Mouse (Mus musculus) left cerebral cortex, postnatal 25 days (tissue): Measurements from ENCODE around the gene Cdkl2. TPM values are rescaled to one million over a fixed set of nuclear protein-coding genes. Genes with fewer than 3 reads are reported as not detected.

Experiments used
- DNase-seq, 2 experiments: peaks; one replicate each; pipeline ENCODE4 v3.0.0; 2022; ENCODE audit warnings: low spot score in 2 of 2, mixed read lengths in 1 of 2
- intact Hi-C: fragments of 180-260 bp; cut with DNase I; formaldehyde crosslinking; loops from one replicate; pipeline ENCODE4 v1.15.1; 2025
- total RNA-seq, 2 experiments: library from RNA; stranded (reverse); gene quantifications; 2 replicates each; pipeline ENCODE4 v1.2.3; 2021

Gene Cdkl2
- total RNA-seq, 2 experiments from 2014 or later, result 38.6 to 40.9 TPM

DNA sequence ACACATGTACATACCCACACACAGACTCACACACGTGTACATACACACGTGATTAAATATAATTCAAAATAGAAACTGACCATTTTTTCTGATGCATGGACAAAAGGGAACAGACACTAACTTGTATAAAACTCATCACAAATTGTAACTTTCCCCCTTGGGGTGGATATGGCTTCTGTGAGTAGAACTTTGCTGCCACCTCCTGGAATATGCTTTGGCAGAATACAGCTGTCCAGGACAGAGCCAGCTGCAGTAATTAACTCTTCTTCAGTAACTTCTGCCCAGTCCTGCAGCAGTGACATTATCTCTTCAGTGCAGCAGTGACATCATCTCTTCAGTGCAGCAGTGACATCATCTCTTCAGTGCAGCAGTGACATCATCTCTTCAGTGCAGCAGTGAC, 40.7 kb downstream of the Cdkl2 start:
- intact Hi-C loops, result loop anchor here (5.0 kb wide), 1 partner anchor 1051 kb away; no protein-coding TSS in a partner anchor

DNA sequence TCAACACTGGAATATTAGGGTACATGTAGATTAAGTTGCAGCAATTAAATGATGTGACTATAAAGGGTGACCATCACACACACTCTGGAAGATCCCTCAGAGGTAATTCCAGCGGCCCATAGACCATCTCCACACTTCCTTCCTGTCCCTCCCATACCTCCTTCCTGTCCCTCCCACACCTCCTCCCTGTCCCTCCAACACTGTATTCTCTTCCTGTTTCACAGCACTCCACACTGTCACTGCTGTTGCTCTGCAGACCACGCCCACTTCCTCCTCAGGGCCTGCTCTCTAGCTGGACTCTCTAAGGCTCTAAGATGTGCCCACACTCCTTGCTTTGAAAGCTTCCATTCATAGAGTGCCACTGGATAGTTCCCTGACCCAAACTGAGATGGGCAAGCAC, 42.9 kb downstream of the Cdkl2 start:
- no peak for DNase-seq
- intact Hi-C loops, result loop anchor here (5.0 kb wide), 1 partner anchor 1048 kb away; no protein-coding TSS in a partner anchor

More for the DNA sequence above, 40.7 kb downstream of the Cdkl2 start:
- peak; percentile 14 to 40 for DNase-seq

DNA sequence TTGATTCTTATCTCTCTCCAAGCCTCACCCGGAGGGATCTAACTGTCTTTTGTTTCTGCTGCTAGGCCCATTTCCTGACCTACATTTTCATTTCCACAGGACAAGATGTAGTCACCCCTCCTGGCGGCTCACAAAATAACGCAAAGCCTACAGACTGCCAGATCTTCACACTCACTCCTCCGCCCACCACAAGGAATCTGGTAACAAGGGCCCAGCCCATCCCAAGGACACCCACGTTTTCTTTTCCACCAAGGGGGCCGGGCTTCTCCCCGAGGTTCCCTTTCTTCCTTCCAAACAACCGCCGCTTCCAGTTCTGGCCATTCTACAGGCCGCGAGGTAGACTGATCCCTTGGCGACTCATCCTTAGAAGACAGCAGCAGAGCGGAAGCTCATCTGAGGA, 49.1 kb downstream of the Cdkl2 start:
- intact Hi-C loops, result loop anchor here (1.0 kb wide), 1 partner anchor 31 kb away; the partner anchor contains the start of gene Rchy1
- DNase-seq, result peak; percentile 34 to 88

DNA sequence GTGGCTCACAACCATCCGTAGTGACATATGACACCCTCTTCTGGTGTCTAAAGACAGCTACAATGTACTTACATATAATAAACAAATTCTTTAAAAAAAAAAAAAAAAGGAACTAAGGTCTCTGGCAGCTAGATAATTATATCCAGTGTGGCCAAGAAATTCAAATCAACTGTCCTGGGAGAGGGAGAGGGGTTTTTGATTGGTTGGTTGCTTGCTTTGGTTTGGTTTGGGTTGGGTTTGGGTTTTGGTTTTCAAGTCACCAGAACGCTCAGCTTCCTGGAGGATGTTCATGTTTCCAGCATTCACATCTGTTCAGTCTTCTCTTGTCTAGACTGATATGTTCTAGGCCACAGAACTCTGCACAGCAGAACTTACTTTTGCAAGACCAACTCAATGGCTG, 50.6 kb downstream of the Cdkl2 start:
- intact Hi-C loops, result no loop called here

DNA sequence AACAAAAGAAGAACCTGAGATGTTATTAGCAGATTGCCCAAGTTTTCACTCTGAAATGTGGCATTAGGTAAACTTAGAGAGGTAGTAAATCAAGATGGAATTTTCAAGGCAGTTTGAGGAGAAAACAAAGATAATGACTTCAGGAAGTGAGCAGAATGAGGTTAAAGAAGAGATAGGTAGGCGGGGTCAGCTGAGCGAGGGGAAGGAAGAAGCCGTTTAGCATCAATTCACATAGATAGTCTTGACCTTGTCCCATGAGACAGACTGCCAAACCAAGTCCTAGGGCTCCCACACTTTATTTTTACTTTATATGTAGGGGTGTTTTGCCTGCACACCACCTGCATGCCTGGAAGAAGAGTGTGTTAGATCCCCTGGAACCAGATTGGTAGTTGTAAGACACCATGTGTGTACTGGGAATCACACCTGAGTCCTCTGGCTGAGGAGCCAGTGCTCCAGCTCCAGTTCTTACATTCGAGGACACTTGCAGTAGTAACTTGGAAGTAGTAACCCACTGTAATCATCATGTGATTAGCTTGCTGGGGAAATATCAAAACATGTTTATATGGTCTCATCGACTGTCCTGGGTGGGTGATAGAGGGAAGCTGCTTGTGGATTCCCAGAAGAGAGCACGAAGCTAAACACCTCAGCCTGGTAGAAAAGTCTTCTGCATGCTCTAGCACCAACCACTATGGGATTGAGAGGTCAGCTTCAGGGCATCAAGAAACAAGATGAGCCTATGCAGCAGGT, 52.3 kb downstream of the Cdkl2 start:
- no peak for DNase-seq
- intact Hi-C loops, result no loop called here

More for the DNA sequence above, 50.6 kb downstream of the Cdkl2 start:
- no peak for DNase-seq

DNA sequence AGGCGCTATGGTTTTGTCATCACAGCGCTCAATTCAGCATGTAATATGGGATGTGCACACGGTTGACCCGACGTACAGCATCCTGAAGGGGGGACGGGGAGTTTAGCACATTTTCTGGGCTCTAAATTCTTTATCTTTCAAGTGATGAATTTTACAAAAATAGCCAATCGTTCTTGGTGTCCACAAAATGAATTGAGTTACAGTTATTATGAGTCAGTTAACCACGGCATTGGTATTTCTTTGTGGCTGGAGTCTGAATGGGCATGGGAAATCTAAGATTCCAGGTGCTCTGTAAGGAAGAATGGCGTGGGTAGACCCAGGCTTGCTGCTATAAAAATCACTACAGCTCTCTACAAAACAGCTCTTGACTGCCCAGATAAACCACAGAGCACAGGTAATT, 54.4 kb downstream of the Cdkl2 start:
- no peak for DNase-seq
- intact Hi-C loops, result no loop called here

DNA sequence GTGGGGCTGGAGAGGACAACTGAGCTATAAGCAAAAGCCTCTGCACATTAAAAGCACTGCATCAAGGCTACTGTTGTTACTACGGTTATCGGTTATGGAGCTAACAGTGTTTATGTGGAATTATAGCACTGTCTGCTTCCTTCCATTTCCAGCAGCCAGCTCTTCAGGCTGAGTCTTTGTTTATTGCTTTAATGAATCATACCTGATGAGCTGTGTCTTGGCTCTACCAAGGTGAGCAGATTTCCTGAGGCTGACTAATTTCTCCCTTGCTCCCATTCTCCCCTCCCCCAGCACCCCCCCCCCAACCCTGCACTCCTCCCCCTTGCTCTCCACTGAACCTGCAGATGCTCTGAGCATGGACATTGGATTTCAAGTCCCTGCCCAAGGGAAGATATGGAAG, 55.9 kb downstream of the Cdkl2 start:
- DNase-seq, result no peak
- intact Hi-C loops, result no loop called here

DNA sequence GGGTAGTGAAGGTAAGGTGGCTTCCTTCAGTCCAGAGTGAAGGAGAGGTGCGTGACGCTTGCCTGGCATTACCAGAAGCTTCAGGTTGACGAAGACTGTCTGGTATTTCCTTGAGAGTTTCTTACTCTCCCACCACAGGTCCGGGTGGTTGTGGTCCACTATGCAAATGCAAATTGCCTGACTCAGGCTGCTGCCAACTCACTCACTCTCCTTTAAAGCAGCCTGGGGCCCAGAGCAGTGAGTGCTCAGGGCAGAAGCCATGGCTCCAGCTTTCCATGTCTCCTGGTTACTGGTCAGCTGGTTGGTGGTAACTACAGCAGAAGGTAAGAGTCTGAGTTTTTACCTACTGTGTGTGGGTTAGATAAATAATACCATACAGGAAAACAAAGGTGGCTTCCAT, 56.4 kb downstream of the Cdkl2 start, which contains the start of gene Odaph:
TSS of gene Odaph (plus strand) at position 240 of the 400 bp plus-strand sequence.
- no peak for DNase-seq
- intact Hi-C loops, result no loop called here

DNA sequence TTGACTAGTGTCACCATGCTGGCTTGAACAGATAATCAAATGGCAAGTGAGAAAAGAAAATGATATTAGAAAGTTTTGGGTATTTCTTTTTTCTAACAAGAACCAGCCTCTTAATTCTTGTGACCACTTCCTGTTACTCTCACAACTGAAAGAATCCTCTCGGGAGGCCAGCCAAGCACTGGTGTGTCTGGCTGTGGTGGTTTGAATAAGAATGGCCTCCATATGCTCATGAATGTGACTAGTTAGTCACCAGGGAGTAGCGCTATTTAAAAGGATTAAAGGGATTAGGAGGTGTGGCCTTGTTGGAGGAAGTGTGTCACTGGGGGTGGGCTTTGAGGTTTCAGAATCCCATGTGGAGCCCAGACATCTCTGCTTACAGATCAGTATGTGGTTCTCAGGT, 58.0 kb downstream of the Cdkl2 start:
- intact Hi-C loops, result no loop called here
- DNase-seq, result no peak

DNA sequence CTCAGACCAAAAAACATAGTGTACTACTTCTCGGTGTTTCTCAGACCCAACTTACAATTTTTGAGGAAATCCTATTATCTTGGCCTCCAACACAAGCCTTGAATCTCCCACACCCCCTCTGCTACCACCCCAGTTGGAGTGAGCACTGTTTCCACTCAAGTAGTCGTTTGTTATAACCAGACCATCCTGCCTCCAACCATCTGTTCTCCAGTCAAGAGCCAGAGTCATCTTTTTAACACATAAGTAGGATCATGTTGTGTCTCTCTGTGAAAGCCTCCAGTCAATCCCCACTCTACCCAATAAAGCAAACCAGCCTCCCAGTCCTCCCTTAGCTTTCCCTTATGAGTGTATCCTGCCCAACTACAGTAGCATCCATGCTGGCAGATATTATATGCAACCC, 60.2 kb downstream of the Cdkl2 start:
- intact Hi-C loops, result no loop called here
- DNase-seq, result peak in 1 of 2 experiments; percentile 70

DNA sequence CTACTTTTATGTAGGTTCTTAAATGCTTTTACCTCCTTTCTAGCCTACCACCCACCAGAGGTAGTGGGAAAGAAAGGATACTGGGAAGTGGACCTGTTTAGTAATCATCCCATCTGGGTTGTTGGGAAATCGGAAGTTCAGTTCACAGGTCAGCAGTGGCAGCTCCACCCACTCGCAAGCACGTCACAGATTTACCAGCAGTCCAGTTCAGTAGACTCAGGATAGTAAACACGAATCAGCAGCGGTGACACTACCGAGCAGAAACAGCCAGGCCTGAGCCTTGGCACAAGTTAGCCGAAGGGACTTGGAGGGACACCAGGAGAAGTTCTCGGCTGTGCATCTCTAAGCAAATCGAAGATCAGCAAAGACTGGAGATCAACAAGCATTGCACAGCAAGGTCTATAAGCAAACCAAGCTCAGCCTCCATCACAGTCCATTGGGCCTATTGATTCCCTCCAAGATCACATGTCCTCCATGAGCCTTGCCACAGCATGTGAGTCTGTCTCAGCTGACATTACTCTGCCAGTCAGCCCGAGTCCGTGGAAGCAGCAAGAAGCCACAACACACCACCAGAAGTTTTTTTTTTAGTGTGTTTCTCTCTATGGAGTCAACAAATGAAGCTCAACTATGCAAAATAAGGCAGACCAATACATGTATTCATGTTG, 62.4 kb downstream of the Cdkl2 start:
- intact Hi-C loops, result no loop called here
- no peak for DNase-seq

DNA sequence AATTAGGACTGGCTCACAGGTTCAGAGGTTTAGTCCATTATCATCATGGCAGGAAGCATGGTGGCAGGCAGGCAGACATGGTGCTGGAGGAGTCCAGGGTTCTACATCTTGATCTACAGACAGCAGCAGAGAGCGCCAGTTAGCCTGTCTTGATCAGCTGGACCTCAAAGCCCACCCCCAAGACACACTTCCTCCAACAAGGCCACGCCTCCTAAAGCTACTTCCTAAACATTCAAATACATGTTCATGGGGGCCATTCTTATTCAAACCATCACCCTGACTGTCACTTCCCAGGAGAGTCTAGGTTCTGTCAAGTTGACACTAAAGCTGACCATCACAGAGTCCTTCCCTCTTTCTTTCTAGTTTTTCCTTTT, 66.3 kb downstream of the Cdkl2 start:
- DNase-seq, result no peak

DNA sequence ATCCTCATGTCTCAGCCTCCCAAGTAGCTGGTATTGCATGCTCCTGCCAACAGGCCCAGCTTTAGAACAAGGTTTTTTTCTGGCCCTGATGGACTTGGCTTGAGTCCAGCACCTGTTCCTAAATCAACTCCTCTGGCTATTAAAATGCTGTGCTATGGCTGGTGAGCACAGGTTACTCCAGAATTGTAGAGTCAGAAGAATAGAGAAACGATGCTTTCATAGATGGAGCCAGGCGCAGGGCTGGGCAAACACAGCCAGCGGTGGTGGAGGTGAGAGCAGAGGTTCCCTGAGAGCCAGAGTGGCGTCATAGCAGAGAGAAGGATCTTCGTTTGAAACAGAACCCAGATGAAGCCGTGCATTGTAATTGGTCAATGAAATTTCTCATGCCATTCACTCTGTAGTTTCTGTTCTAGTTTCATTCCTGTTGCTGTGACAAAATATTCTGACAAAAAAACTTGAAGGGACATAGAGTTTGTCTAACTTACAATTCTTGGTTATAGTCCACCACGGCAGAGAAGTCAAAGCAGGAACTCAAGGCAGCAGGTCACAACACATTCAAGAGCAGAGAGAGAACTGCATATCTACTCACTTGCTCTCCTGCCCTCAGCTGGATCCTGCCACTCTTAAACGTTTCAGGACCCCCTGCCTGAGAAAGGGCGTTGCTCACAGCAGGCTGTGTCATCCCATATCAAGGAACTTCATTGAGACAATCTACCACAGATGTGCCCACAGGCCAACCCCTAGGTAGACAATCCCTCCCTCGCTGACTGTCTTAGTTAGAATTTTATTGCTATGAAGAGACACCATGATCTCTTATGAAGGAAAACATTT, 66.9 kb downstream of the Cdkl2 start:
- intact Hi-C loops, result no loop called here
- DNase-seq, result no peak

More for the DNA sequence above, 66.3 kb downstream of the Cdkl2 start:
- intact Hi-C loops, result no loop called here

DNA sequence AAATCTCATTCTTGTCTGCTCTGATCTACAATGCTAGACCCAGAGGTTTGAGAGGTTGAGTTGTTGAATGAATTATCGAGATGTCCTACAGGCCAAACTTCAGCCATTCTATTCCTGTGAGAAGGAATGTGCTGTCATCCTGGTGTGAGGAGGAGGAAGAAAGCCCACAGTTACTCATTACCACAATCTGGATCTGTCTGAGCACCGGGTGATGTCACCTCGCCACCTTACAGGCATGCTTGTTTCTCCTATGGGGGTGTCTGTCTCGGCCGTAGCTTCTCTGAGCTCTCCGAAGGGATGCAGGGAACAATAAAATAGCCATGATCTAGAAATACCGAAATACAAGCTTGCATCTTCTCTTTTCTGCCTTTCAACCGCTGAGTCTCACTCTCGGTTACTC, 67.9 kb downstream of the Cdkl2 start:
- peak in 1 of 2 experiments; percentile 30 for DNase-seq

DNA sequence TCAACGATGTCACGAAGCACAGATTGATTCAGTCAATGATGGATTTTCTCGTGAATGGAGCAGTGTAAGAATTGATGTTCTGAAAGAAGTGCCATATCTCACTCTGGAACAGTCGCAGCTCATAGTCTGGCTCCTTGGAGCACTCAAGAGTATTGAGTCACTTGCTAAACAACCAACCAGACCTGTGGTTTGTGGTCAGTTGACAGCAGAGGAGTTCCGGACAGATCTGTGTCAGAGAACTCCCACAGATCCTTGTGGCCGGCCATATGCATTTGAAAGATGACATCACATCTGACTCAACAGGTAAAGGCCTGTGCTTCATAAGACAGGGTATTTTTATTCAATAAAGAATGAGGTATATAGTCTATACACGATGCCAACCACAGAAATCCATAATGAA, 69.7 kb downstream of the Cdkl2 start:
- DNase-seq, result no peak
- intact Hi-C loops, result no loop called here

More for the DNA sequence above, 67.9 kb downstream of the Cdkl2 start:
- intact Hi-C loops, result no loop called here

DNA sequence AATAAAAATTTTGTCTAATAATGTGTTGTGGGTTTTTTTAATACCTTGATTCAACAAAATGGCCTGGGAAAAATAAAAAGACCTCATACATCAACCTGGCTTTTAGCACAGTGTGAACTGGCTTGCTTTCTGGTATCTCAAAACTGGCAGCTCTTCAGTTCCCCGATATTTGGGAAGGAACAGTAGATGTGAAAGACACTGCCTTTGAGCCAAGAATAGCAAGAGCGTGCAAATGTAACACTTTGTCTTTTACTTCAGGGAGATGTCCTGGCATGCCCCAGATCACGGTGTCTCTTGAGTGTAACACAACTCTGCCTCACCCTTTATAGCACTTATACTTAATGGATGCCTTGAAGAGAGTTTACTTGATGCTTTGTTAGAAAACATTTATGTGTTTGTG, 71.6 kb downstream of the Cdkl2 start:
- DNase-seq, result no peak
- intact Hi-C loops, result no loop called here

DNA sequence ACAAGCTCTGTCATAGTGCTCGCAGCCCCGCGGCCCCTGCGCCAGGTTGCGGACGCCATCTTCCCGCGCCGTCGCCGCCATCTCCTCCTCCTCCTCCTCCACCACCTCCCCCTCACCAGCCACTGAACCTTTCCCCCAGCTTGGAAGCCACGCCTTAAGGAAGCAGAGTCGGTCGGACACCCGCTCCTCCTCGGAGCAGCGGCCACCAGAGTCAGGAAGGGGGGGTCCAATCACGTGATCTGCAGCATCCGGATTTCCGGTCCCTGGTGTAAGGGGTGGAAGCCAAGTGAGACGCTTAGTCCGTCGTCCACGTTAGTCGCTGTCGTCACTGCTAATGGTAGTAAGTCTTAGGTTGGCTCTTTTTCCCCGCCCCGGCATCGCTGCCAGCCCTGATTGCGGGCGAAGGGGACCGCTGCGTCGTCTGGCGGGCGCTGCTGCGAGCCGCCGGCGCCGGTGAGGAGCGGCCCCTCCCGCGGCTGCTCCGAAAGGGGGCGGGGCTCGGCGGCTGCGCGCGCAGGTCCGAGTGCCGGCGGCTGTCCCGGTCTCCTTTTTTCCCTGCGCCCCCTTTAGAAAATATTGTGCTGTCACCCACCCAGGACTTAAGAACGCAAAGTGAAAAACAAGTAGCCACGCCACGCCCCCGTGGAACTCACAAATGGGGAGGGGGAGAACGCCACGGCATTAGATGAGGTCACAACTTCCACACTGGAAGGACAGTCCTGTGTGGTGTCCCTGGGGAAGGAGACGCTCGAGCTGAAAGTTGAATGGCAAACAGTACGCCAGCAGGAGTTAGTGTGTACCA, 80.8 kb downstream of the Cdkl2 start, which contains the start of gene Rchy1:
TSS of gene Rchy1 (minus strand) at position 430 of the 802 bp plus-strand sequence.
- intact Hi-C loops, result loop anchor here (1.0 to 10.0 kb wide), 5 partner anchors 31 to 446 kb away; partner anchors contain the start of genes G3bp2, Parm1 and Uso1
- DNase-seq, result peak; percentile 88 to 96

DNA sequence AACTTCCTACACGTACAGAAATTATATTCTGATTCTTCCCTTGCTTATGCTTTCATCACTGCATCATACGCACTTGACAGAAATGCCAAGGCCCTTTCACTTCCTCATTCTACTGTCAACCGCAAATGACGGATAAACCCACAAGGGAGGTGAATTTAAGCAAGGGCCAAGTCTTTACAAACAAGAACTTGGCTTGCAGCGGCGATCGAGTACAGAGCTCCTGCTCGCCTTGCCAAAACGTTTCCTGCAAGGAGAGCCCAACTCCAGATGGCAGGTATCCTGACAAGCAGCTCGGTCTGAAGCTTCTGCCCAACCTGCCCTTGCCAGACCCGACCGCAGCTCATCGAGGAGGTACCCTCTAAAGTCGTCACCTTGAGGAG, 81.4 kb downstream of the Cdkl2 start:
- intact Hi-C loops, result loop anchor here (2.0 to 10.0 kb wide), 4 partner anchors 121 to 445 kb away; partner anchors contain the start of genes G3bp2, Parm1 and Uso1
- no peak for DNase-seq

DNA sequence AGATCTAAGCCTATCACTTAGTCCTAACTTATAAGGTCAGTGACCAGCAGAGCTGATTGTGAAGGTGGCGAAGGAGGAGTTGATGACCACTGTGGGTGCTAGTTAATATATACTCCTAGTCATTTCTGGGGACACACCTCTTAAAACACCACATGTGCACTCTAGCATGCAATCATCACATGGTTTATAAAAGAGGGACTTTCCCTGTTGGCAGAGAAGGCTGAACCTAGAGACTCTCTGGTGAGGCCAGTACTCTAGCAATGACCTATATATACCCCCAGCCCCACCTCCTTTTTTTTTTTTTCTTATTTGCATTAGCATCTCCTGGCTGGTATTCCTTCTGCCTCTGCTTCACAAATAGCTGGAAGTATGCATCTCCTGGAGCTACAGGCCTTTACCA, 82.3 kb downstream of the Cdkl2 start:
- intact Hi-C loops, result loop anchor here (5.0 to 10.0 kb wide), 3 partner anchors 153 to 444 kb away; partner anchors contain the start of genes Parm1 and Uso1
- no peak for DNase-seq
